Mouse (Mus musculus) embryonic fibroblast, embryonic 13.5 days (primary cell): ENCODE data around the gene Vps36.

Experiments used
- CTCF ChIP-seq: IDR thresholded peaks from 2 replicates; pipeline ENCODE4 v1.5.1; 2011; ENCODE audit warnings: mild to moderate bottlenecking, control low read depth, low read length, moderate library complexity, borderline replicate concordance; ENCODE audit not compliant: insufficient read depth
- POLR2A ChIP-seq: IDR thresholded peaks from 2 replicates; pipeline ENCODE4 v1.6.1; 2011; ENCODE audit warnings: low read depth, mild to moderate bottlenecking, control low read depth, low read length, moderate library complexity

GRCm38 (mm10) chr8:22265194-22265593, 72.6 kb downstream of the Vps36 start:
- TF ChIP-seq CTCF (no peak), POLR2A (no peak)
